Mouse (Mus musculus): ENCODE data around the gene Bicra. TPM values are rescaled to one million over a fixed set of nuclear protein-coding genes. Genes with fewer than 3 reads are reported as not detected.

Gene Bicra
- polyA plus RNA-seq (2015; fragmentation: Nextera tagmentation; extraction: Ambion mirVana): 1.8 and 2.3 TPM in 2 replicates

DNA sequence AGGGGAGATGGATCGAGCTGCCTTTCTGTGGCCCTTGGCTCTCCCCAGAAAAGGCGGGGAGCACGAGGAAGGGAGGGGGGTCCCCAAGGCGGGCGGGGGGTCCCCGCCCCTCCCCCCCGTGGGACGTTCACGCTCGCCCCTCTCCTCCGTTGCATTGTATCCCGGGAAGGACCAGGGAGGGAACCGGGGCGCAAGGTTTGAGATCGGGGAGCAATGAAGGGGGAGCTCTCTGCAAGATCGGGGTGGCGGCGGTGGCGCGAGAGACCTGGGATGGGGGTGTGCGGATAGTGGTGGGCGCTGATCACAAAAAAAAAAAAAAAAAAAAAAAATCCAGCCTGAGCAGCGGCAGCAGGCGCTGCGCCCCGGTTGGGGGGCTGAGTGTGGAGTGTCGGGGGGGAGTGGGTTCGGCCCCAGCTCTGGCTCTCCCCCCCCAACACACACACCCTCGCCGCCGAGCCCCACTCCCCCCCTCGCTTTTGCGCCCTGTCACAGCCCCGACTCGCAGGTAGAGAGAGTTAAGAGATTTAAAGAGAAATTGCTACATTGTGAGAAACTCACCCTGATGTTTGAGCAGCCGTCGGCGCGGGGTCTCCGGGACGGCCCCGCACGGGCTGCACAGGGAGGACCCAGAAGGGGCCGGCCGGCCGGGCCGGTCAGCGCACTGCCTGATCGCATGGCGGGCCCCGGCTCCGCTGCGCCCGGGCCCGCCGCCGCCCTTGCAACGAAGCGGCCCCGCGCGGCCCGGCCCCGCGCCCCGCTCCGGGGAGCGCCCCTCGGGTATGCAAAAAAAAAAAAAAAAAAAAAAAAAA, at the start of gene Bicra:
Gene Bicra (minus strand): TSS at position 584 of the 809 bp plus-strand sequence.
- H3K4me1 ChIP-seq (replicated peaks; ENCODE audit: control insufficient read depth, insufficient read depth): peaks cover 11% of the 10 kb centered on the region; the same call in 1 of the 2 replicates
- WGBS: under 1% methylated on average over 61 of the region's 69 CpGs
- peak within 1 kb of the TSS; percentile 84 for H3K9ac ChIP-seq (ENCODE audit: low read length)
- peak; percentile 77 for ATAC-seq (ENCODE audit: low FRiP score, low TSS enrichment)
- peak within 1 kb of the TSS; percentile 98 for H3K27ac ChIP-seq (replicated peaks)
- no peaks in the 10 kb centered on the region for H3K9me3 ChIP-seq (ENCODE audit: control insufficient read depth, low read length)
- DNase-seq (ENCODE audit: low spot score): peak; percentile 90
- H3K4me3 ChIP-seq (ENCODE audit: low read depth, low read length): peak within 1 kb of the TSS; percentile 65
- TF ChIP-seq CTCF (IDR thresholded peaks at IDR 0.05; ENCODE audit: low read depth): no peak
- TF ChIP-seq EP300 (optimal IDR thresholded peaks at IDR 0.05): no peak
- H3K27me3 ChIP-seq (ENCODE audit: control insufficient read depth, insufficient read depth, low read length): no peaks in the 10 kb centered on the region
- H3K4me2 ChIP-seq (replicated peaks; ENCODE audit: low read depth): peak within 1 kb of the TSS; percentile 78
- no peaks in the 10 kb centered on the region for H3K36me3 ChIP-seq (ENCODE audit: control insufficient read depth, insufficient read depth, low read length)

DNA sequence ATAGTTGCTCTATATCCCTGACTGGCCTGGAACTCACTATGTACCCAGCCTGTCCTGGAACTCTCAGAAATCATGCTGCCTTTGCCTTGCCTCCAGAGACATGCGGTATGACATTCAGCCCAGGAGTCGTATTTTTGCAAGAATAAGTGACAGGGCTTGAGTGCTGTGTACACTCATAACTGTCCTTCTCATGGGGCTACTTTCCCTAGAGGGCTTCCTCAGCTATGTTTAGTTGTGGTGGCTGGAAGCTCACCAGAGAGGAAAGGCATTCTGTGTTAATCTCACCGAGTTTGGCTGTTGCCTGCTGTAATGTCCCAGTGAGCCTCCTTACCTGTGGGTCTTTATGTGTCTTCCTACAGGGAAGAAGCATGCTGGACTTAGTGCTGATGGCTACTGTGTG, 46.9 kb upstream of the Bicra start:
- H3K9me3 ChIP-seq (ENCODE audit: control insufficient read depth, low read length): no peaks in the 10 kb centered on the region
- DNase-seq (ENCODE audit: low spot score) (no peak), ATAC-seq (ENCODE audit: low FRiP score, low TSS enrichment) (no peak)
- 65% methylated on average over 3 of the region's 3 CpGs for WGBS
- H3K4me3 ChIP-seq (ENCODE audit: low read depth, low read length): no peak overlapping the region
- no peaks in the 10 kb centered on the region for H3K27me3 ChIP-seq (ENCODE audit: control insufficient read depth, insufficient read depth, low read length)
- no peaks in the 10 kb centered on the region for H3K36me3 ChIP-seq (ENCODE audit: control insufficient read depth, insufficient read depth, low read length)
- no peak overlapping the region for H3K27ac ChIP-seq (replicated peaks)
- H3K4me2 ChIP-seq (replicated peaks; ENCODE audit: low read depth): no peak overlapping the region
- no peaks in the 10 kb centered on the region for H3K4me1 ChIP-seq (replicated peaks; ENCODE audit: control insufficient read depth, insufficient read depth)
- TF ChIP-seq EP300 (optimal IDR thresholded peaks at IDR 0.05) (no peak), CTCF (IDR thresholded peaks at IDR 0.05; ENCODE audit: low read depth) (no peak)
- H3K9ac ChIP-seq (ENCODE audit: low read length): no peak overlapping the region

DNA sequence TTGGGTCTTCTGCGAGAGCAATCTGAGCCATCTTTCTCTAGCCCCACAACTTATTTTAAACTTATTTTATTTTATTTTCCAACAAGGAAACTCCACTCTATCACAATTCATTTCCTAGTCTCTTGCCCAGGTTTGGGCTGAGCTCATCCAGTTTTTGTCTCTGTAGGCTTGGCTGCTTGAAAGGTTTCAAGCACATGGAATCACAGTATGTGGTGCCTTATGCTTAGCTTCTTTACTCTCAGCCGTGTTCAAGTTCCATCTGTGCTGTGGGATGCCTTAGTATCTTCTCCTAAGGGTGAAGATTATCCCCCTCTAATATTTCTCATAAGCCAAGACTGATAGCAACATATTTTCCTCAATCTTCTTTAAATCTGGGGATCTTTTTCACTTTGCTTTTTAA, 39.9 kb upstream of the Bicra start:
- Histone ChIP-seq H3K9ac (ENCODE audit: low read length) (no peak overlapping the region), H3K27me3 (ENCODE audit: control insufficient read depth, insufficient read depth, low read length) (no peaks in the 10 kb centered on the region), H3K9me3 (ENCODE audit: control insufficient read depth, low read length) (no peaks in the 10 kb centered on the region), H3K27ac (replicated peaks) (no peak overlapping the region), H3K4me1 (replicated peaks; ENCODE audit: control insufficient read depth, insufficient read depth) (no peaks in the 10 kb centered on the region), H3K4me2 (replicated peaks; ENCODE audit: low read depth) (no peak overlapping the region), H3K4me3 (ENCODE audit: low read depth, low read length) (no peak overlapping the region), H3K36me3 (ENCODE audit: control insufficient read depth, insufficient read depth, low read length) (no peaks in the 10 kb centered on the region)
- DNase-seq (ENCODE audit: low spot score): no peak
- WGBS: 71% methylated on average over 2 of the region's 2 CpGs
- no peak for ATAC-seq (ENCODE audit: low FRiP score, low TSS enrichment)
- TF ChIP-seq CTCF (IDR thresholded peaks at IDR 0.05; ENCODE audit: low read depth) (no peak), EP300 (optimal IDR thresholded peaks at IDR 0.05) (no peak)

DNA sequence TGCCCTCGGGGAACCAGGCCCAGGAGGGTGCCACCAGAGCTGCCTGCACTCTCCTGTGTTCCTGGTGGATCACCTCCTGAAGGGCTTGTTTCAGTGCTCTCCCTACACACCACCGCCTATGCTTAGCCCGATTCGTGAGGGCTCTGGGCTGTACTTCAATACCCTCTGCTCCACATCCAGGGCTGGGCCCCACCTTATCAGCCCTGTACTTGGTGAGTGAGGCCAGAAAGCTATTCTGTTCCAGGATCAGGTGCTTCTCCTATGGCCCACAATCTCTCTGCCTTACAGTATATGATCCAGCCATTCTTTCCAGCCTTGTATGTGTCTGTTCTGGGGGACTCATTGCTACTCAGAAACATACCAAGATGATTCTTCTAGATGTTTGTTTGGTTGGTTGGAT, 35.6 kb upstream of the Bicra start:
- ATAC-seq (ENCODE audit: low FRiP score, low TSS enrichment) (peak; percentile 61; the same call in 1 of the 2 replicates), DNase-seq (ENCODE audit: low spot score) (no peak)
- Histone ChIP-seq H3K27ac (replicated peaks) (no peak overlapping the region), H3K27me3 (ENCODE audit: control insufficient read depth, insufficient read depth, low read length) (no peaks in the 10 kb centered on the region), H3K4me2 (replicated peaks; ENCODE audit: low read depth) (no peak overlapping the region), H3K9ac (ENCODE audit: low read length) (no peak overlapping the region), H3K9me3 (ENCODE audit: control insufficient read depth, low read length) (no peaks in the 10 kb centered on the region), H3K4me3 (ENCODE audit: low read depth, low read length) (no peak overlapping the region), H3K4me1 (replicated peaks; ENCODE audit: control insufficient read depth, insufficient read depth) (no peaks in the 10 kb centered on the region), H3K36me3 (ENCODE audit: control insufficient read depth, insufficient read depth, low read length) (no peaks in the 10 kb centered on the region)
- whole genome bisulfite sequencing: 67% methylated on average over 4 of the region's 4 CpGs
- no peak for TF ChIP-seq EP300 (optimal IDR thresholded peaks at IDR 0.05)
- TF ChIP-seq CTCF (IDR thresholded peaks at IDR 0.05; ENCODE audit: low read depth): no peak

DNA sequence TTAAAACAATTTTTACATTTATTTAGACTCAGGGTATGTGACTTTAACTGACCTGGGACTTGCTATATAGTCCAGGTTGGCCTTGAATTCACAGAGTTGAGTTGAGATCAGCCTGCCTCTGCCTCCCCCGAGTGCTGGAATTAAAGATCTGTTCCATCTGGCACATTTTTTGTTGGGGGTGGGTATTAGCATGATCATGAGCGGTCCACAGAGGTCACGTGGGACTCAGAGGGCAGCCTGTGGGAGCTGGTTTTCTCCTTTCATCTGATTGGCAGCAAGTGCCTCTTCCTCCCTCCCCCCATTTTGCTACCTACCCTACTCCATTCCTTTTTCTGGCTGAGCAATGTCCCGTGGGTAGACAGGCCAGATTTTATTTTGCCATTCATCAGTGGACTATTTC, 32.9 kb upstream of the Bicra start:
- Histone ChIP-seq H3K36me3 (ENCODE audit: control insufficient read depth, insufficient read depth, low read length) (no peaks in the 10 kb centered on the region), H3K9me3 (ENCODE audit: control insufficient read depth, low read length) (no peaks in the 10 kb centered on the region), H3K4me3 (ENCODE audit: low read depth, low read length) (no peak overlapping the region), H3K9ac (ENCODE audit: low read length) (no peak overlapping the region), H3K27me3 (ENCODE audit: control insufficient read depth, insufficient read depth, low read length) (no peaks in the 10 kb centered on the region), H3K27ac (replicated peaks) (no peak overlapping the region), H3K4me2 (replicated peaks; ENCODE audit: low read depth) (no peak overlapping the region), H3K4me1 (replicated peaks; ENCODE audit: control insufficient read depth, insufficient read depth) (no peaks in the 10 kb centered on the region)
- DNase-seq (ENCODE audit: low spot score): no peak
- WGBS: 71% methylated on average over 4 of the region's 4 CpGs
- TF ChIP-seq CTCF (IDR thresholded peaks at IDR 0.05; ENCODE audit: low read depth) (no peak), EP300 (optimal IDR thresholded peaks at IDR 0.05) (no peak)
- no peak for ATAC-seq (ENCODE audit: low FRiP score, low TSS enrichment)

DNA sequence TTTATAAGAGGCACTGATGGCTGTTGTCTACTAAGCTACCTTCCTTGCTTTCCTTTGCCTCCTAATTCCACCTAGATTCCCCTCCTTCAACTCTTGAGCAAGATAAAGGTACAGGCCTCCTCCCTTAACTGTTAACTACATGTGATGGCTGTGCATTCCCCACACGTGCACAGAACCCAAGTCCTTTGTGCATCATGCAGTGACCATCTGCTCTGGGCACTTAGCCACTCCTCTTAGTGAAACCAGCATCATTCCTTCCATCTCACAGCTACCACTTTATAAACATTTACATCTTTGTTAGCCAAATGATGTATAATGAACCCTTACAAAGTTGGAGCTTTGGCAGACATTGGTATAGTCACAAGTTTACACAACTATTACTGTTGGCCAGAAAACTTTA, 32.2 kb upstream of the Bicra start:
- DNase-seq (ENCODE audit: low spot score) (no peak), ATAC-seq (ENCODE audit: low FRiP score, low TSS enrichment) (no peak)
- no peak for TF ChIP-seq CTCF (IDR thresholded peaks at IDR 0.05; ENCODE audit: low read depth)
- 41% methylated on average over 1 of the region's 1 CpGs for WGBS
- Histone ChIP-seq H3K9ac (ENCODE audit: low read length) (no peak overlapping the region), H3K9me3 (ENCODE audit: control insufficient read depth, low read length) (no peaks in the 10 kb centered on the region), H3K36me3 (ENCODE audit: control insufficient read depth, insufficient read depth, low read length) (no peaks in the 10 kb centered on the region), H3K4me2 (replicated peaks; ENCODE audit: low read depth) (no peak overlapping the region), H3K4me3 (ENCODE audit: low read depth, low read length) (no peak overlapping the region), H3K27me3 (ENCODE audit: control insufficient read depth, insufficient read depth, low read length) (no peaks in the 10 kb centered on the region), H3K27ac (replicated peaks) (no peak overlapping the region), H3K4me1 (replicated peaks; ENCODE audit: control insufficient read depth, insufficient read depth) (no peaks in the 10 kb centered on the region)
